Mouse (Mus musculus): ENCODE measurements at regions not wholly inside any gene's neighbourhood (a gene's known extent, or its start where the extent isn't known, plus 50 kb on each side); places are given as distances from the start of the nearest gene placed in this dataset.

DNA sequence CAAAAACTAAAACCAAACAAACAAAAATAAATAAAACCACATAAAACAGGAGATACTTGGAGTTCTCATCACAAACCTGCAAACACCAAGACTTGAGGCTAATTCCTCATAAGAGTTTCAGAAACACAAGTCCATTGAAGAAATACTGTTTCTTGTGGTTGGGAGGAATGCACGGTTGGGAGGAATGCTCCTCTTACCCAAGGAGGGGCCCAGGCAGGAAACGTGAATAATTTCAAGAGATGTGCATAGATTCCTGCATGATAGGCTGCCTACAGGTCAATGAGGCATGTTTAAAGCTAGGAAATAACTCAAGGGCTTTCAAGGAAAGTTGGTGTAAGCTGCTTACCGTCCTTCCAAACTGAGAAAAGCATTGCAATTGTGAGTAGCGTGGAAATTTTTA, 243.7 kb downstream of the Fam49a start:
- DNase-seq (ENCODE audit: low read depth): no peak

- no peak for DNase-seq (ENCODE audit: low read depth)
Observed at GRCm38 (mm10) chr12:12499903-12500302, 238.0 kb downstream of the Fam49a start.

DNA sequence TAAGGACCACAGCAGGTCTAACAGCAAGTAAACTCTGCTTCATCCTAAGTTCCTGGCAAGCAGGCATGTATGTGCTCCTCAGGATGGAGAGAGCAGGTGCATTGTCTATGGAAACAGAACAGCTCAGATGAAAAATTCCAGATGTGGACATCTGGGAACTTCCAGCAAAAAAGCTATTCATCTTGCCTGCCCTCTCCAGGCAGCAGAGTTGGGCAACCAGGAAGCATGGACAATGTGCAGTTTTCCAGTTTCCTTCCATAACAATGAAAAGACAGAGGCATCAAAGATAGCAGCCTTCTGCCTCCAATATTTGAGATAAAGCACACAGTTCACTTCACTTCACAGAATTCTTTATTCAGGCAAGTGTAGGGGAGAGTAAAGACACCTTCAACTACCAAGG, 236.7 kb downstream of the Fam49a start:
- no peak for DNase-seq (ENCODE audit: low read depth)

- no peak for DNase-seq (ENCODE audit: low read depth)
Observed at GRCm38 (mm10) chr12:12497277-12497841, 235.4 kb downstream of the Fam49a start.

DNA sequence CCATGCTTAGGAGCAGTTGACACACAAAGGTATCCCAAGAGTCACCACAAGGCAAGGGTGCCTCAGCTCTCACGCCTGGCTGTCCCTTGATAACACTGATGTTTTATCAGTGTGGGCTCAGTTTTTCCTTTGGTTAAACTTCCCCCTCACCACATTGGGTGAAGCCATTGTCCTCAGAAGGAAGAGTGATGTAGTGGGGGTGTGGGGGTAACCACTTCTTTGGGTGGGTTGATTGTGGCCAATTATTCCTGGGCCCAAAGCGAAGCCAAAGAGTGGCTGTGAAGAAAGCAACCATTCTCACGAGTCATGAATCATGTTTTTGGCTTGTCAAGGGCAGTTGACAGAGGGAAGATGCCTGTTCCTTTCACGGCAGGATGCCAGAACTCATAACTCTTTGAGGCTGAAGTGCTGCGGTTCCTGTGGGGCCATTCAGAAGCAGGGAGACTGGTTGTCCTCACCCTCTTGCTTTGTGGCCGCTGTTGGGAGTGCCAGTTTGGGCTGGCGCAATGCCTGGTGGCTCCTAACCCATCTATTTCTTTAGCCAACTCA, 234.7 kb downstream of the Fam49a start:
- DNase-seq (ENCODE audit: low read depth): no peak

- no peak for DNase-seq (ENCODE audit: low read depth)
Observed at GRCm38 (mm10) chr12:12490173-12490572, 228.2 kb downstream of the Fam49a start.

- DNase-seq (ENCODE audit: low read depth): no peak
Observed at GRCm38 (mm10) chr12:12488090-12488489, 226.2 kb downstream of the Fam49a start.

GRCm38 (mm10) chr12:12486656-12487356, 224.9 kb downstream of the Fam49a start:
- DNase-seq (ENCODE audit: low read depth): no peak

DNA sequence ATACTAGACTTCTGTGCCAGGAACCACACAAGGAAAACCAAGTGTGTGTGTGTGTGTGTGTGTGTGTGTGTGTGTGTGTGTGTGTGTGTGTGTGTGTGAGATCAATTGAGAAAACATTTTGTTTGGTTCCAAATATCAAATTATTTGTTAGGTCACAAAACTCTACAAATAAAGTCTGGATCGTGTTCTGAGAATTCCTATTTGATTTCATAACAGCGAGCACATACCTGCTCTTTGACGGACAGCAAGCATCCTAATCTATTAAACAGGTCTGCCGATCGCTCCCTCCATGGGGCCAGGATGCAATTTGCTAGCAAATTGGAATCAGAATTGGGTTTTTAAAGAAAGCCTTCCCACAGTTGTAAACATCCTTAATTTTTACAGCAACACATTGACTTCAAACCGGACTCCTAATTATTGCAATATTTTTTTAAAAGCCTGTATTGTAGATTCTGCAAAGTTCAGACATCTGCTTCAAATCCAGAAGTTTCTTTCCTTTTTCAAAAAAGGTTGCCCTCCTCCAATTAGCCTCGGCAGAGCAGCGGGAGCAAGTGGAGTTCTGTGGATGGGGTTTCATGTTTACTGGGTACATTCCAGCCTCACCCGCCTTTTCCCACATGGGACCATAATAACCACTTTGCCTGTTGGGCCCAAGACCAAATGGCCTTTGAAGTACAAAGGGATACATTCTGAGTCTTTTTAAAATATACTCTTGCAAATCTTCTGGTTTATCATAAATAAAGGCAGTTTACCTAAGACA, 223.2 kb downstream of the Fam49a start:
- no peak for DNase-seq (ENCODE audit: low read depth)

GRCm38 (mm10) chr12:12480451-12480850, 218.5 kb downstream of the Fam49a start:
- no peak for DNase-seq (ENCODE audit: low read depth)

GRCm38 (mm10) chr12:12452086-12452485, 190.1 kb downstream of the Fam49a start:
- no peak for DNase-seq (ENCODE audit: low read depth)

- no peak for DNase-seq (ENCODE audit: low read depth)
Observed at GRCm38 (mm10) chr12:12446768-12447167, 184.8 kb downstream of the Fam49a start.

DNA sequence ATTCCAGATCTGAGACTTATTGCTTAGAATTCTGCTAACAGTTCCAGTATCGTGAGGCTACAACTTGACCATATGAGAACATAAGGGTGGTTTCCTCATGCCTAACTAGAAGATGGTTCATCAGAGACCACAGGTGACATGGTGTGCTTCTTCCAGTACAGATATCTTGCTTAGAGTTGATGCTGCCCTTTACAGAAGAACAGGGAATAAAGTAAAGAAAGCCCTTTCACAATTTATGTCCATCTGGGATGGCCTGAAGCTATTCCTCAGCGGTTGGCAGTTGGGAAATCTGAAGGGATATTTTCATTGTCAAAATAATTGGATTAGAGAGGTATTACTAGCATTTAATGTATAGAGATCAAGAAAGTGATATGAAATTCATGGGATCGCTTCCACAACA, 184.3 kb downstream of the Fam49a start:
- DNase-seq (ENCODE audit: low read depth): no peak

DNA sequence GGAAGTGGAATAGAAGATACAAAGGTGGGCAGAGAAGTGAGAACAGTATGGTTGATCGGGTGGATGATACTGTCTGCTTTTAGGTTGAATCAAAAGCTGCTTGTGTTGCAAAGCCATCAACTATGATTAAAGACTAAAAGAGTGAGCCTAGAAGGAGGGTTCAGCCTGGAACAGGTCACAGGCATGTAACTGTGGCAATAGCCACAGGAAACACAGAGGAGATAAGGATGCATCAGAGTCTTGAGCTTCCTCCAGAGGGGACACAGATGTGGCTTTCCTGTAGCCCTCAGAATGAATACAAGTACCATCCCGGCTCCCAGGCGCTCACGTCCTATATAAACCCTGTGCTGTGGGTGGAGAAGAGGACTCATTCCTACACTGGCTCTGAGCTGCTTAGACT, 180.9 kb downstream of the Fam49a start:
- DNase-seq (ENCODE audit: low read depth): no peak

- no peak for DNase-seq (ENCODE audit: low read depth)
Observed at GRCm38 (mm10) chr12:12436379-12436778, 174.4 kb downstream of the Fam49a start.

- DNase-seq (ENCODE audit: low read depth): no peak
Observed at GRCm38 (mm10) chr12:12432597-12432996, 170.7 kb downstream of the Fam49a start.

All from induced T-regulatory cell, adult 2 months (primary cell).